Mouse (Mus musculus): ENCODE data around the gene Psat1. TPM values are rescaled to one million over a fixed set of nuclear protein-coding genes. Genes with fewer than 3 reads are reported as not detected.

Gene Psat1
- 1.8 and 2.5 TPM in 2 replicates for polyA plus RNA-seq (2012; rRNA removed)

GRCm38 (mm10) chr19:15947237-15947636, at the start of gene Psat1:
Gene Psat1, minus strand, starts transcription at chr19:15947337.

GRCm38 (mm10) chr19:15984449-15985171, 37.5 kb upstream of the Psat1 start, which contains the start of gene Cep78:
Gene Cep78, minus strand, starts transcription at chr19:15984989.

Other genes with a start within 250 kb of the Psat1 start
- gene Cep78, start 37.7 kb upstream of the Psat1 start, polyA plus RNA-seq (2012; rRNA removed) = 3.2 and 3.7 TPM in 2 replicates
- gene Gnaq, start 185.5 kb upstream of the Psat1 start, polyA plus RNA-seq (2012; rRNA removed) = 14.4 and 15.1 TPM in 2 replicates

All from colon, adult 2 months (tissue).